Mouse (Mus musculus): ENCODE data around the gene Smurf1.

The Smurf1 gene

DNA sequence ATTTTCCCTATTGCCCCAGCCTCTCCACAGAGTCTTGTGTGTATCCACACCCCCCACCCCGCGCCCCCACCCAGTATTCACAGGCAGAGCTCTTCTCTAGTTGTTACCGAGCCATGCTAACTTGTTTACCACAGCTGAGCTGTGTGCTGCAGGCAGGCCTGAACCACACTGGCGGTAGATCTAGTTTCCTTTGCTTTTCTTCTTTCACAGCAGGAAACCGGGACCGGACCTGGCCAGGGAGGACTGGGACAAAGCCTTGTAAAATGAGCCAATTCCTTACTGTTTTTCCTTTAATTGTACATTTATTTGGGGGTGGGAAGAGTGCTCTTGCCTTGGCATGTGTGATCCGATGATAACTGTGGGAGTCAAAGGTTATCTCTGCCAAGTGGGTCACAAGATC lies 96.2 kb downstream of the Smurf1 start:
- DNase-seq (ENCODE audit: low spot score): no peak

- peak; percentile 17 for DNase-seq (ENCODE audit: low spot score)
These were observed 98.7 kb downstream of the Smurf1 start for GRCm38 (mm10) chr5:144866923-144867322.

DNA sequence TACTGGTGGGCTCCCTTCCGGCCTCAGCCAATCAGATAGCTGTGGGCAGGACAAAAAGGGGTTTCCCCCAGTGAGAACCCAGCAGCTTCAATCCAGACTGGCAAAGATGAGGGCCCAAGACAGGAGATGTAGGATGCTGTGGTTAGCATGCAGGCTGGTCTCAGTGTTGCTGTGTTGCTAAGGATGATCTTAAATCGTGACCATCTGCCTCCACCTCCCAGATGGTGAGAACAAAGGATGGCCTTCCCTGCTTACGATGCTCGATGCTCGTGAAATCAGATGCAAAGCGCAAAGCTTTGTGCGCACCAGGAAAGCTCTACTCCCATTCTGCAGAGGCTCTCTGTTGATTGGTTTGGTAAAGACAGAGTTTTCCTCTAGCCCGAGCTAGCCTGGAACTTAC lies 104.7 kb downstream of the Smurf1 start:
- DNase-seq (ENCODE audit: low spot score): no peak

- DNase-seq (ENCODE audit: low spot score): no peak
These were observed 106.4 kb downstream of the Smurf1 start for GRCm38 (mm10) chr5:144859284-144859683.

GRCm38 (mm10) chr5:144858527-144858926 lies 107.1 kb downstream of the Smurf1 start:
- DNase-seq (ENCODE audit: low spot score): no peak

DNA sequence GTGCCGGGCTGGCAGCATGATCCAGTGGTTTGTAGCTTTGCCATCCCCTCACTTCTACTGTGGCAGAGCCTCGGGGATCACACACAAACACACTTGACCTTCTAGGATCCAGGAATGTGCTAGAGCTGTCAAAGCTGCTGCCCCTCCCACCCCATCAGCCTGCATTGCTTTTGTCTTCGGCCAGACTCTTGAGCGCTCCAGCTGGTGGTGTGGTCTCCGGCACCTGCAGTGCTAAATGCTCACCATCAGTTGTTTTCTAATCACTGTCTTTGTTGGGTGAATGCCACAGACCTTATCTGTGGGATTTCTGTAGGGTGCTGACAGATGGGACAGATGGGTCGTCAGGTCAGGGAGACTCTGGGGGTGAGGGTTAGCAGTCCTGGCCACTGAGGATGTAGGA lies 109.7 kb downstream of the Smurf1 start:
- no peak for DNase-seq (ENCODE audit: low spot score)

DNA sequence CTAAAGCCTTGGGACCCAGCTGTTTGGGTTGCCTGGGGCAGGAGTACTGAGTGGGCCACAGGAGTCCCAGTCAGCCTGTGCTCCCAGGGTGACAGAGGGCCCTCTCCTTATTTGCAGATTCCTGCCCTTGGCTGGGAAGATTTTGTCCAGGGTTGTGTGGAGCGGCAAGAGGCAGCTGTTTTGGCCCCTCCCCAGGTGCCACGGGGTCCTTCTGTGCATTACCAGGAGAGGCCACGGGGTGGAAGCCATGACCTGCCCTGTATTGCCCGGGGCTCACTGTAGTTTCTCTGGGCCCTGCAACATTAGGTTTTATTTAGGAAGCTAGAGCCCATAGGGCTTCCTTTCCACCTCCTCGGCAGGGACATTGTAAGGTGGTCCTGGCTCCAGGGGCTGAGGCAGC lies 111.7 kb downstream of the Smurf1 start:
- DNase-seq (ENCODE audit: low spot score): no peak

DNA sequence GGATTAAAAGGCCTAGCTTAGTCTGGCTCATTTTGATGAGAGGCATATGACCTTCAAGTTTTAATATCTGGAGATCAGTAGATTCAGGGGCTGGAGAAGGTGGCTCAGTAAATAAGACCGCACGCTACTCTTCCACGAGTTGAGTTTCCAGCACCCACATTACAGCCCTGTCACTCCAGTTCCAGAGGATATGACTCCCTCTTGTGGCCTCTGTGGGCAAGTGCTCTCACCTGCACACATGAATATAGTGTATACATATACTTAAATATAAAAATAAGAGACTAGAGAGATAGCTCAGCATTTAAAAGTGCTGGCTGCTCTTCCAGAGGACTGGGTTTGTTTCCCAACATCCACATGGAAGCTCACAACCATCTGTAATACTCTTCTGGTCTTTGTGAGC lies 113.8 kb downstream of the Smurf1 start:
- no peak for DNase-seq (ENCODE audit: low spot score)

GRCm38 (mm10) chr5:144849932-144850331 lies 115.7 kb downstream of the Smurf1 start:
- DNase-seq (ENCODE audit: low spot score): no peak

DNA sequence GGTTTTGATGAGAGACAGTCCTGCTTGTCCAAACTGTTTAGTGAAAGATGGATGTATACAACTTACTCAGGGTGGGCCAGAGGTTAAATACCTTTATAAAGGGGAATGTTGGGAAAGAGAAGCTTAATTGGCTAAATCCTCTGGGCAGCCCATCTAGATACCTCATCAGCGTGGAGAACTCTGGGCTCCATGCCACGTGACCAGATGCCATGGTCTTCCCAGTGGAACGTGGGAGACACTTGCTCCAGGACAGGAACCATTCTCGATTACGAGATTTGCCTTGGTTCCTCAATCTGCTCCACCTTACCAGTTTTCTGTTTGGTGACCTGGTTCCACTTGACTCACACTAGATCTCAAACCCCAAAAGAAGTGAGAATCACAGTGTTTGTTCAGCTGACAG lies 116.9 kb downstream of the Smurf1 start:
- no peak for DNase-seq (ENCODE audit: low spot score)

GRCm38 (mm10) chr5:144845352-144845751 lies 120.3 kb downstream of the Smurf1 start:
- DNase-seq (ENCODE audit: low spot score): no peak

GRCm38 (mm10) chr5:144836100-144836499 lies 129.5 kb downstream of the Smurf1 start:
- peak; percentile 58 for DNase-seq (ENCODE audit: low spot score)

DNA sequence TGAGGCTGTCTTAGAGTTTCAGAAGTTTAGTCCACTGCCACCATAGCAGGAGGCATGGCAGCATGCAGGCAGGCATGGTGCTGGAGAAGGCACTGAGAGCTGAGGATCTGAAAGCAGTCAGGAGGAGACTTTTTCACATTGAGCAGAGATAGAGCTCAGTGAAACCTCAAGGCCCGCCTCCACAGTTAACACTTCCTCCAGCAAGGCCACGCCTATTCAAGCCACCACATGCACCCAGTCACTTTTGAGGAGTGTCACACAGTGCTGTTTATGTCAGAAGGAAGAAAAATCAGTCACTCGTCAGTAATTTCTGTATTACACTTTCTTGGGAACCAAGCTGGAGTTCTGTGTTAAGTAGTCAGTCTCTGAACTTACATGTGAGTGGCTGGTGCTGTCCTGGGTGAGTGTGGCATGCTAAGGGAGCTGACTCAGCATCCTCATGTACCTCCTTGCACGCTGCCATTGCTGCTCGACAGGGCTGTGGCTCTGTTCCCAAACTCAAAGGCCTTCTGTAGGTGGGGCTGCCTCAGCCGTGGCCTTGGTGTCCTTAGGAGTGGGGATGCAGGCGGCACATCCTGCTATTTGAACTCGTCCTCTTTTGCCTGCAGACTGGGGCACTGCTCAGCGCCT lies 133.7 kb downstream of the Smurf1 start:
- DNase-seq (ENCODE audit: low spot score): no peak

GRCm38 (mm10) chr5:144829631-144830030 lies 136.0 kb downstream of the Smurf1 start:
- DNase-seq (ENCODE audit: low spot score): no peak

GRCm38 (mm10) chr5:144828365-144829102 lies 137.1 kb downstream of the Smurf1 start:
- no peak for DNase-seq (ENCODE audit: low spot score)

All from embryo, embryonic 10.5 days (tissue).